Mouse (Mus musculus): ENCODE data around the gene Prr3.

DNA sequence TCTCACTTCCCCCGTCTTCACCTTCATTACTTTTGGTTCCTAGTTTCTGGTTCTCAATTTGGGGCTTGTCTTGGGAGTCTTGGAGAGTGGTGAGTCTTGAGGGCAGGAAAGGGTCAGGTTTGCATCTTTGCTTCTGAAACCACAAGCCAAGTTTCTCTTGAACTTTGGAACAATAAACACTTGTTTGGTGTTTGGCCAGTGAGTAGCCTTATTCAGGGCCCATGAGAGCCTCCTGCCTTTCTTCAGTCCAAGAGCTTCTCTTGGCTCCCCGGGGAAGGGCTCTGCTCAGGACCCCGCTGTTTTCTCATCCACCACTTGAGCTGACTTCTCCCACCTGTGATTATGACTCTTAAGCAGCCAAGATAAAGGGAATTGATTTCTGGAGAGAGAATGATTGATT, 57.5 kb downstream of the Prr3 start:
- no peak for TF ChIP-seq CTCF (IDR thresholded peaks at IDR 0.05; ENCODE audit: insufficient read depth, low read length)
- TF ChIP-seq POLR2A (IDR thresholded peaks at IDR 0.05; ENCODE audit: borderline replicate concordance, extremely low read depth, low read depth, low read length), result no peak
